Mouse (Mus musculus) cerebellum, adult 18-20 months (tissue): ENCODE results near the gene Phf24.

Source experiments
- DNase-seq, 2 experiments: peaks; one replicate each; pipeline ENCODE4 v3.0.0; 2021

The Phf24 gene

GRCm38 (mm10) chr4:42916617-42917401 lies at the start of gene Phf24:
Gene Phf24 (plus strand): TSS chr4:42916660.
- DNase-seq = peak; percentile 17 to 61

GRCm38 (mm10) chr4:42867390-42867789 lies 49.1 kb upstream of the Phf24 start:
- no peak for DNase-seq

GRCm38 (mm10) chr4:42868193-42868592 lies 48.3 kb upstream of the Phf24 start:
- no peak for DNase-seq

- DNase-seq = no peak
These were observed 45.7 kb upstream of the Phf24 start for GRCm38 (mm10) chr4:42870748-42871147.

- no peak for DNase-seq
These were observed 44.3 kb upstream of the Phf24 start for GRCm38 (mm10) chr4:42872151-42872550.

GRCm38 (mm10) chr4:42872746-42873435 lies 43.6 kb upstream of the Phf24 start:
- no peak for DNase-seq

- DNase-seq = no peak
These were observed 42.3 kb upstream of the Phf24 start, which contains the start of gene Fam205c for GRCm38 (mm10) chr4:42874134-42874533. Gene Fam205c (minus strand): TSS chr4:42874234.

- peak; percentile 63 to 74 for DNase-seq
These were observed 39.7 kb upstream of the Phf24 start for GRCm38 (mm10) chr4:42876586-42877291.

- DNase-seq = no peak
These were observed 38.8 kb upstream of the Phf24 start for GRCm38 (mm10) chr4:42877657-42878056.

GRCm38 (mm10) chr4:42879829-42880676 lies 36.4 kb upstream of the Phf24 start:
- no peak for DNase-seq

GRCm38 (mm10) chr4:42880677-42880948 lies 35.8 kb upstream of the Phf24 start:
- DNase-seq = no peak

- no peak for DNase-seq
These were observed 29.5 kb upstream of the Phf24 start for GRCm38 (mm10) chr4:42886926-42887325.

GRCm38 (mm10) chr4:42888806-42889205 lies 27.7 kb upstream of the Phf24 start:
- no peak for DNase-seq

- DNase-seq = no peak
These were observed 25.3 kb upstream of the Phf24 start for GRCm38 (mm10) chr4:42891176-42891575.

- no peak for DNase-seq
These were observed 21.3 kb upstream of the Phf24 start for GRCm38 (mm10) chr4:42895118-42895517.

- no peak for DNase-seq
These were observed 17.5 kb upstream of the Phf24 start for GRCm38 (mm10) chr4:42898914-42899313.

- no peak for DNase-seq
These were observed 15.6 kb upstream of the Phf24 start for GRCm38 (mm10) chr4:42900878-42901277.

- peak; percentile 4 to 15 for DNase-seq
These were observed 14.3 kb upstream of the Phf24 start for GRCm38 (mm10) chr4:42902174-42902573.

GRCm38 (mm10) chr4:42902730-42903129 lies 13.7 kb upstream of the Phf24 start:
- DNase-seq = peak; percentile 6 to 26

- no peak for DNase-seq
These were observed 12.5 kb upstream of the Phf24 start for GRCm38 (mm10) chr4:42903942-42904341.

- DNase-seq = no peak
These were observed 11.9 kb upstream of the Phf24 start for GRCm38 (mm10) chr4:42904523-42904922.

GRCm38 (mm10) chr4:42904966-42905365 lies 11.5 kb upstream of the Phf24 start:
- no peak for DNase-seq

- no peak for DNase-seq
These were observed 3.1 kb upstream of the Phf24 start for GRCm38 (mm10) chr4:42913391-42913790.
